Mouse (Mus musculus): ENCODE results near the gene Orai2. TPM values are rescaled to one million over a fixed set of nuclear protein-coding genes. Genes with fewer than 3 reads are reported as not detected.
"Not testable (repeated sequence)": the region's sequence is repeated elsewhere in the genome, so short reads cannot be mapped to it uniquely, and the experiment has no call there.

Orai2 gene
- 10 to 100 TPM; 54.0 to 54.8 TPM for total RNA-seq (2021)

GRCm38 (mm10) chr5:136170512-136171362 is at the start of gene Orai2:
TSS of gene Orai2 (minus strand) at chr5:136170713.
- peak; percentile 84 to 86 for DNase-seq (ENCODE audit: low spot score in 2 of 2)
- intact Hi-C loops (cut with DNase I) = no loop called here

- DNase-seq (ENCODE audit: low spot score in 2 of 2) = no peak
- intact Hi-C loops (cut with DNase I) = no loop called here
Observed at GRCm38 (mm10) chr5:136218585-136218984, 48.1 kb upstream of the Orai2 start.

GRCm38 (mm10) chr5:136217932-136218381 is 47.4 kb upstream of the Orai2 start:
- intact Hi-C loops (cut with DNase I) = no loop called here
- DNase-seq (ENCODE audit: low spot score in 2 of 2) = no peak

GRCm38 (mm10) chr5:136217004-136217665 is 46.6 kb upstream of the Orai2 start:
- intact Hi-C loops (cut with DNase I) = no loop called here

DNA sequence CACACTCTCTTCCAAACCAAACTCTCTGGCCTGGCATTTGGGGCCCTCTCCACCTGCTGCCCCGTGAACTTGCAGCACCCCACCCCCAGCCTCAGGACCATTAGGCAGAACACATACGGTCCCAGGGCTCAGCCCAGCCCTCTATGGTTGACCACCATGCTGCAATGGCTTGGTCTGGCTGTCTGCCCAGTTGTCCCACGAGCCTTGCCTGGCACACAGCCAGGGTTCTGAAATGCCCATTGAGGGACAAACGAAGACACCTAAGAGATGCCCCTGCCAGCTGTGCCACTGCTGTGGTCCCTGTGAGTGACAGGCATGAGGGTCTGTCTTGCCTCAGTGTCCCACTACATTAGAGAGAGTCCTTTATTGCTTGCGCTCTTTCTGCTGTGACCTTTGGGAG is 45.4 kb upstream of the Orai2 start:
- intact Hi-C loops (cut with DNase I) = no loop called here

More at GRCm38 (mm10) chr5:136217004-136217665, 46.6 kb upstream of the Orai2 start:
- DNase-seq (ENCODE audit: low spot score in 2 of 2) = no peak

GRCm38 (mm10) chr5:136215211-136215610 is 44.7 kb upstream of the Orai2 start:
- DNase-seq (ENCODE audit: low spot score in 2 of 2) = no peak
- intact Hi-C loops (cut with DNase I) = no loop called here

More for the DNA sequence above, 45.4 kb upstream of the Orai2 start:
- no peak for DNase-seq (ENCODE audit: low spot score in 2 of 2)

GRCm38 (mm10) chr5:136213716-136214115 is 43.2 kb upstream of the Orai2 start:
- DNase-seq (ENCODE audit: low spot score in 2 of 2) = no peak
- intact Hi-C loops (cut with DNase I) = no loop called here

DNA sequence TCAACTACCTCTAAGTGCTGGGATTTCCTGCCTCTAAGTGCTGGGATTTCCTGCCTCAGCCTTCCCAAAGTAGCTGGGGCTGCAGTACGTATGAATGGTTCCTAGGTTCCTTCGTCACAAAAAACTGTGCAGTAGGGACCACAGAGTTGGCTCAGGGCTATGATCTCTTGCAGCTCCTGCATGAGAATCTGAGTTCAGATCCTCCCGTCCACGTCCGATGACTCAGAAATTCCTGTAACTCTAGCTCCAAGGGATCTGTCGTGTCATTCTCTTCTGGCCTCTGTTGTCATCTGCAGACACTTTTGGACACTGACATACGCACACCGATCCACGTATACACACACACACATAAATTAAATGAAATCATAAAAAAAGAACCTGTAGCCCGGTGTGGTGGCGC is 42.2 kb upstream of the Orai2 start:
- no peak for DNase-seq (ENCODE audit: low spot score in 2 of 2)
- intact Hi-C loops (cut with DNase I) = no loop called here

GRCm38 (mm10) chr5:136211341-136212102 is 41.0 kb upstream of the Orai2 start:
- DNase-seq (ENCODE audit: low spot score in 2 of 2); intact Hi-C loops (cut with DNase I): not testable (repeated sequence)

- intact Hi-C loops (cut with DNase I) = no loop called here
- DNase-seq (ENCODE audit: low spot score in 2 of 2) = no peak
Observed at GRCm38 (mm10) chr5:136210549-136210948, 40.0 kb upstream of the Orai2 start.

DNA sequence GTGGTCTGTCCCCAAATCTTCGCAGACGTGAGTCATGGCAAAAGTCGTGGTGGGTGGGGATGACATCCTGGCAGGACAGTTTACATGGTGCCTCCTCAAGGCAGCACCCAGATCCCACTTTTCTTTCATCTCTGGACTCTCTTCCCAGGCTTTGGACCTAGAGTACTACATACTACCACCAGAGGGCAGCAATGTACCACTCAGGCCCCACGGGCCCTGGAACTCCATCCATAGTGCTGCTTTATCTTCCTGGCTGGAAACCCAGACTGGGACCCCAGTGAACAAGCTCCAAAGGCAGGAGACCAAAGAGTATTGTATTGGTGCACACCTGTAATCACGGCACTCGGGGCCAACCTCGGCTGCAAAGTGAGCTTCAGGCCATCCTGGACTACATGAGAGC is 31.3 kb upstream of the Orai2 start:
- peak; percentile 53 to 58 for DNase-seq (ENCODE audit: low spot score in 2 of 2)
- intact Hi-C loops (cut with DNase I) = loop anchor here (1.0 to 5.0 kb wide), 3 partner anchors 51 to 555 kb away; no protein-coding TSS in a partner anchor

- intact Hi-C loops (cut with DNase I) = no loop called here
- DNase-seq (ENCODE audit: low spot score in 2 of 2) = no peak
Observed at GRCm38 (mm10) chr5:136199526-136199925, 29.0 kb upstream of the Orai2 start.

- peak; percentile 94 for DNase-seq (ENCODE audit: low spot score in 2 of 2)
- intact Hi-C loops (cut with DNase I) = no loop called here
Observed at GRCm38 (mm10) chr5:136198474-136199391, 28.2 kb upstream of the Orai2 start, which contains the start of gene Prkrip1. TSS of gene Prkrip1 (minus strand) at chr5:136198963.

- DNase-seq (ENCODE audit: low spot score in 2 of 2) = no peak
- intact Hi-C loops (cut with DNase I) = no loop called here
Observed at GRCm38 (mm10) chr5:136191870-136192269, 21.4 kb upstream of the Orai2 start.

GRCm38 (mm10) chr5:136186723-136187122 is 16.2 kb upstream of the Orai2 start:
- intact Hi-C loops (cut with DNase I) = loop anchor here (2.0 kb wide), 1 partner anchor 52 kb away; no protein-coding TSS in a partner anchor
- DNase-seq (ENCODE audit: low spot score in 2 of 2) = peak in 1 of 2 experiments; percentile 43

DNA sequence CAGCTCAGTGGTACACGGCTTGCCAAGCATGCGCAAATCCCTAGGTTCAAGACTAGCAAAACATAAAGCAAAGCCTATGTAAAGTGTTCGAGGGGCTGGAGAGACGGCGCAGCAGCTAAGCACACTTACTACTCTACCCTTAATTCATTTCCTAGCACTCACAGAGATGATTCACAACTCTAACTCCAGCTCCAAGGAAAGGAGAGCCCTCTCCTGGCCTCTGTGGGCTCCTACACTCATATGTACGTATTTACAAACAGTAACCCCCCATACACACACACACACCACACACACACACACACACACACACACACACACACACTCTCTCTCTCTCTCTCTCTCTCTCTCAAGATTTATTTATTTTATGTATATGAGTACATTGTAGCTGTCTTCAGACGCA is 13.3 kb upstream of the Orai2 start:
- DNase-seq (ENCODE audit: low spot score in 2 of 2) = no peak
- intact Hi-C loops (cut with DNase I) = no loop called here

DNA sequence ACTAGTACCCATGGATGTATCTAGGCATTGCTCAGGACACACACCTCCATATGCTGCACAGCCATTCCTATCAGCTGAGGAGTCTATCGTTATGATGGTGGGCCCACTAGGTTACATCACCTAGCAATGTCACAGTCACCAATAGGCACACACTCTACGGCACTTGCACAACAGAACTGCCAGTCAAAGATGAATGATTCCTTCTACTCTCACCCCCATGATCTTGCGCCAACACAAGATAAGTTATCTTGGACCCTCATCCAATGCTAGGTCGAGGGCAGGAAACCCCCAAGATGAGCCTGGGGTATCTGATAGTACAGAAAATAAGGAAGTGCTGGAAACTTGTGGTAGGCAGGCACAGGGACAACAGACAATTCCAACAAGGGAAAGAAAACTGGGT is 12.3 kb upstream of the Orai2 start:
- intact Hi-C loops (cut with DNase I) = no loop called here
- DNase-seq (ENCODE audit: low spot score in 2 of 2) = no peak

GRCm38 (mm10) chr5:136182049-136182448 is 11.5 kb upstream of the Orai2 start:
- intact Hi-C loops (cut with DNase I) = no loop called here
- DNase-seq (ENCODE audit: low spot score in 2 of 2) = peak; percentile 59

- intact Hi-C loops (cut with DNase I) = no loop called here
- peak in 1 of 2 experiments; percentile 15 for DNase-seq (ENCODE audit: low spot score in 2 of 2)
Observed at GRCm38 (mm10) chr5:136181197-136181596, 10.7 kb upstream of the Orai2 start.
